Mouse (Mus musculus) ES-CJ7 (cell line): Measurements from ENCODE around the gene Ncoa3.
"Not testable (repeated sequence)": the region's sequence is repeated elsewhere in the genome, so short reads cannot be mapped to it uniquely, and the experiment has no call there.

ENCODE experiments used
- DNase-seq: peaks from one replicate; pipeline ENCODE4 v3.0.0; 2011; ENCODE audit warnings: low read depth, low spot score

Gene Ncoa3

DNA sequence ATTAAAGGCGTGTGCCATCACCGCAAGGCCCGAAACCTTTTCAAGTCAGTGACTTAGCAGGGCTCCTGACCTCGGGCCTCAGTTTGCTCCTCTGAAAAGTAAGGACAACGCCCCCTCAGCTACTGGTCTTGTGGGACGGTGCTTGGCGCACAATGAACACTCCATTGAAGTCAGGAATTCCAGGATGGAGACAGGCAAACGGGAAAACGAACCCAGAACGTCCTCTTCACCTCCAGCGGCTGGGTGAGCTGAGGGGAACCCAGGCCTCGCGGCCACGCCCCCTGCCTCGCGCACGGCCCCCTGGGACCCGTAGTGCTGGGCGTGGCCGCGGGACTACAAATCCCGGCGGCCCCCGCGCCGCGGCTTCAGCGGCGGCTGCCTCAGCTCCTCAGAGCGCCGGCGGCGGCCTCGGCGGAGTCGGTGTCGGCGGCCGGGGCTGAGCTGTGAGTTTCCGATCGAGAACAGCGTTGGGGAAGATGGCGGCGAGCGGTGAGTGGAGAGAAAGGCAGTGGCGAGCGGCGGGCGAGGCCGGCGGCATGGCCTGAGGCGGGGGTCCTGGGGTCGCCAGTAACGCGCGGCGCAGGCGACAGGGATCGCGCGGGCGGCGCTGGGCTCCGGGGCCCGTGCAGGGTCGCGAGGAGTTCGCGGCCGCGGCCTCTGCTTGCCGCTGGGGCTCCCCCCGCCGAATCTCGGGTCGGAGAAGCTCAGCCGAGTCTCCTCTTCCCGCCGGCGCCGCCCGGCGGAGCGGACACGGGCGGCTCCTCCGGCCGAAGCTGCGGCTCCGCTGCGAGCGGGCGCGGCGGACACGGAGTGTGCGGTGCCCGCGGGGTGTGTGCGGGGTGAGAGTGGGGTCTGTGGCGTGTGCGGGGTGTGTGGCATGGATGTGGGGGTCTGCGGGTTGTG, at the start of gene Ncoa3:
Ncoa3 (plus strand) TSS at position 367 of the 903 bp plus-strand sequence.
- DNase-seq: peak; percentile 92

- peak; percentile 74 for DNase-seq
Observed at GRCm38 (mm10) chr2:165943113-165943512, 49.3 kb upstream of the Ncoa3 start.

DNA sequence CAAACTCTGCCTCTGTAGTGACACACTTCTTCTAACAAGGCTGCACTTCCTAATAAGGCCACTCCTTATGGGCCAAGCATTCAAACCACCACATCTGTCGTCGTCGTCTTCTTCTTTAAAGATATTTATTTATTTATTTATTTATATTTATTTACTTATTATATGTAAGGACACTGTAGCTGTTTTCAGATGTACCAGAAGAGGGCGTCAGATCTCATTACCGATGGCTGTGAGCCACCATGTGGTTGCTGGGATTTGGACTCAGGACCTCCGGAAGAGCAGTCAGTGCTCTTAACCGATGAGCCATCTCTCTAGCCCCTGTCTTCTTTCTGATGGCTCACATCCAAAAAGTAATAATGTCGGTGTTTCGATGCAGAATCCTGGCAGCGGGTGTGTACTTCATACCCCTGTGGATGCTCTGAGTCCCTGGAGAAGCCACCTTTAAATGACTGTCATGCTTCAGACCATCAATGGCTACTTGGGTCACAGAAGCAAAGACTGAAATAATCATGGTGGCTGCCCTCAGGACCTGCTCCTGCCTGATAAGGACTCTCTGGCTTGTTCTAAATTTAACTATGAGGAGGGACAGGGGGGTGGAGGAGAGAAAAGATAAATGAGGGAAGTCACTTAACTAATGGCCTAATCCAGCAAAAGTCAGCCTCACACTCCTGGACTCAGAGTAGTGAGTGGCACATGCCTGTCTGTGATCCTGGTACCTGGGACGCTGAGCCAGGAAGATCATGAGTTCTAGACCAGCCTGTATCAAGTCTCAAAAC, 47.7 kb upstream of the Ncoa3 start:
- DNase-seq: peak; percentile 48

GRCm38 (mm10) chr2:165946046-165946564, 46.3 kb upstream of the Ncoa3 start:
- DNase-seq: no peak

DNA sequence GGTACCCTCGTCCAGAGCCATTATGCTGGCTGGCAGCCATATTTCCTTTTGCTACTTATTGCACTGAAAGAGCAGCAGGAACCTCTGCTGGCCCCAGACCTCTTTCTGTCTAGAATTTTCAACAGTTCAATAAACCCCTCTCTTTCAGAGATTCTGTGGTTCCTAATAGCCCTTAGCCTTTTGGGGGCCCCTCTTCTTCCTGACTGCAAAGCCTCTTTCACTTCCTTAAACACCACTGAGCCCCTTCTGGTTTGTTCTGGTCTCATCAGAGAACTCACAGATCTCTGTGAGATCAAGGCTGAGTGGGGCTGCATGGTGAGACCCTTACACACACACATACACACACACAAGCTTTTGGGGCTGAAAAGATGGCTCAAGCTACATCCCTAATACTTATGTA, 44.4 kb upstream of the Ncoa3 start:
- no peak for DNase-seq

- DNase-seq: not testable (repeated sequence)
Observed at GRCm38 (mm10) chr2:165948785-165949184, 43.7 kb upstream of the Ncoa3 start.

DNA sequence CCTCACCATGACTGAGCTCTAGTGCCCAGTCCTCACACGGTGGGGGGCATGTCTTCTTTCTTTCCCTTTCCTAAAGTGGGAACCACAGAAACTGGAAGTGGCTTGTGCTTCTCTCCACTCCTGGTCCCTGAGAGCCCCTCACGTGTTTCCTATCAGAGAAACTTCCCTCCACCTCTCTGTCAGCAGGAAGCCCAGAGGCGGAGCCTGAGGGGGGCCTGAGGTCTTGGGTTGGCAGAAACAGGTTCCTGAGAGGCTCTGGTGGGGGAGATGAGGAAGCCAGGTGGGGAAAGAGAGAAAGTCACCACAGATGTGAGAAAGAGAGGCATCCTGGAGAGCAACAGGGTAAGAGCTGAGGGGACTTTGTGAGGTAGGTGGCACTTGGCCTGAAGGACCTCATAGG, 42.7 kb upstream of the Ncoa3 start:
- no peak for DNase-seq

- no peak for DNase-seq
Observed at GRCm38 (mm10) chr2:165951432-165952068, 40.9 kb upstream of the Ncoa3 start.

DNA sequence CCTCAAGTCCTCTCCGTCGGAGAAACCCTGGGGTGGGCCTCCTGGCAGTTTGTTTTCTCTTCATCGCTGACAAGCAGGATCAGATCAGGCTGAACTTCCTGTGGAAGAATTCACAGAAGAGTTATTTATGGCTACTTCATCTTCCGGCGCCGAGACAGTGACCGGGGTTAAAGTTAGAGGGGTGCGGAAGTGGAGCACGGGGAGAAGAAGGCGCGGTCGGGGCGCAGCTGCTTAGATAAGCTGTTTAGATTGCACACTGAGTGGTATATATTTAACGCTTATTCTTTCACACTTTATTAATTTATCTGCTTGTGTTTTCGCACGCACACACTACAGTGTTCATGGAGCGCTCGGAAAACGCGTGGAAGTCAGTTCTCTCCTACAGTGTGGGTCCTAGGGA, 37.6 kb upstream of the Ncoa3 start:
- no peak for DNase-seq

DNA sequence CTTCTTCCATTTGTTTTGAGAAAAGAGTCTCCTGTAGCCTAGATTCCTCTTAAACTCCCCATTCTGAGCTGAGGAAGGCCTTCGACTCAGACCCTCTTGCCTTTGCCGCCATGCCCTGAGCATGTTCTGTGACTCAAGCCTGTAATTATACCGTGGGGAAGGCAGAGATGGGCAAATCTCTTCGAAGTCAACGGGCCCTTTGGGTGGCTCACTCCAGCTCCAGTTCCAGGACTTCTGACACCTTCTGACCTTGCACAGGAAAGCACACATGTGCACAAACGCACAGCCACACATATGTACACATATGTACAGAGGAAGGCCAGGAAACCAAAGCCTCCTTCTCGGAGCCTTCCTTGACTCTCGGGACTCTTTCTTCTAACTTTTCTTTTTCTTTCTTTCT, 37.0 kb upstream of the Ncoa3 start:
- no peak for DNase-seq

DNA sequence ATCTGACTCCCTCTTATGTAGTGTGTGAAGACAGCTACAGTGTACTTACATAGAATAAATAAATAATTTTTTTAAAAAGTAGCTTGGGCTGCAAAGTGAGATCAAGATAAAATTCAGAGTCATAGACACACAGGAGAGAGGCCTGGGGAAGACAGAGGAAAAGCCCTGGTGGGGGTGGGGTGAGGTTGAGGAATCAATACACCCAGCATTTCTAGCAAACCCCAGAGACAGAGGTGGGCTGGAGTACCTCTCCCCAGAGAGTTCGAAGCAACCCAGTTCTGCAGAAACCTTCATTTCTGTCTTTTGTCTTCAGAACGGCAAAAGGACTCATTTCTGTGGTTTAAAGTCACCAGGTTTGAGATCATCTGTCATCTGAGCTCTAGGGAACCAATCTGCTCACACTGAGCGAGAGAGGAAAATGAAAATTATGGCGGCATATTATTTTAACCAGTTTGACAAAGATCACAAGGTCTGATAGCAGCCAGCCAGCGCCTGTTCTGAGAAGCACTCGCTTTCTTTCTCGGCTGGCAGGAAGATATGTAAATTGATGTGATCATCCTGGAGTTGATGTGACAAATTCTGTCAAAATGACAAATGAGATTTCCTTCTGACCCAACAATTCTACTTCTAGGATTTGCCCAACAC, 36.2 kb upstream of the Ncoa3 start:
- DNase-seq: no peak

- DNase-seq: no peak
Observed at GRCm38 (mm10) chr2:165957257-165957828, 35.1 kb upstream of the Ncoa3 start.

DNA sequence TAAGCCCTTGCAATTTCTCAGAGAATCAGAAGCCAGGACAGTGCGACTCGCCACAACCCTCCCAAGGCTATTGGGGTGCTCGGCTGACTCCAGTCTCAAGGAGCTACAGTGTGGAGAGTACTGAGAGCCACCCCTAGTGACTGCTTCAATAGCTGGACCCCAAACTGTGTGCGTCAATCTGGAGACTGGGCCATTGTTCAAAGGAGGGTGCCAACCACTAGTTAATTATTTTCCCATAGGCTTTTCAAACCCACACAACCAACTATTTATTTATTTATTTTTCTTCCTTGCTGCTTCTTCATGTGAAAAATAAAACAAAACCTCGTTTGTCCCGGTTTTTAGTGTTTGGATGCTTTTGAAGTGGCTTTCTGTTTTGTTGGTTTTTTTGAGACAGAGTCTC, 33.9 kb upstream of the Ncoa3 start:
- no peak for DNase-seq

GRCm38 (mm10) chr2:165960695-165961094, 31.7 kb upstream of the Ncoa3 start:
- no peak for DNase-seq

DNA sequence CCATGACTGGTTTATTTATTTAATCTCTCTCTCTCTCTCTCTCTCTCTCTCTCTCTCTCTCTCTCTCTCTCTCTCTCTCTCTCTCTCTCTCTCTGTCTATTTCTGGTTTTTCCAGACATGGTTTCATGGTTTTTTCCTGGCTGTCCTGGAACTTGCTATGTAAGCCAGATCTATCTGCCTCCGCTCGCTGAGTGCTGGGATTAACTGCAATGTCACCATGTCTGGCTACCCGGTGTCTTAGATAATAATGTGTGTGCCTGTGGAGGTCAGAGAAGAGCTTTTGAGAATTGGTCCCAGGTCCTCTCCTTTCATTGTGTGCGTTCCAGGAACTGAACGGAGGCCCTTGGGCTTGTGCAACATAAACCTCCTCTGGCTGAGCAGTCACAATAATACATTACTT, 29.6 kb upstream of the Ncoa3 start:
- no peak for DNase-seq

GRCm38 (mm10) chr2:165964121-165964520, 28.3 kb upstream of the Ncoa3 start:
- no peak for DNase-seq

DNA sequence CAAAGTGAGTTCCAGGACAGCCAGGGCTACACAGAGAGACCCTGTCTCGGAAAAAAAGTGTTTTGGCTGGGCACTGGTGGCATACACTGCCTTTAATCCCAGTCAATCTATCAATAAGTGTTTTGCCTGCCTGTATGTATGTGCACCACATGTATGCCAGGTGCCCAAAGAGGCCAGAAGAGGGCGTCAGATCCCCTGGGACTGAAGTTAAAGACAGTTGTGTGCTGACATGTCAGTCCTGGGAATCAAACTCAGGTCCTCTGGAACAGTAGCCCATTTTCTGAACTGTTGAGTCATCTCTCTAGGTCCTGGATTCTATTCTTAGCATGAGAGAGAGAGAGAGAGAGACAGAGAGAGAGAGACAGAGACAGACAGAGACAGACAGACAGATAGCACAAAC, 25.4 kb upstream of the Ncoa3 start:
- DNase-seq: peak; percentile 73

DNA sequence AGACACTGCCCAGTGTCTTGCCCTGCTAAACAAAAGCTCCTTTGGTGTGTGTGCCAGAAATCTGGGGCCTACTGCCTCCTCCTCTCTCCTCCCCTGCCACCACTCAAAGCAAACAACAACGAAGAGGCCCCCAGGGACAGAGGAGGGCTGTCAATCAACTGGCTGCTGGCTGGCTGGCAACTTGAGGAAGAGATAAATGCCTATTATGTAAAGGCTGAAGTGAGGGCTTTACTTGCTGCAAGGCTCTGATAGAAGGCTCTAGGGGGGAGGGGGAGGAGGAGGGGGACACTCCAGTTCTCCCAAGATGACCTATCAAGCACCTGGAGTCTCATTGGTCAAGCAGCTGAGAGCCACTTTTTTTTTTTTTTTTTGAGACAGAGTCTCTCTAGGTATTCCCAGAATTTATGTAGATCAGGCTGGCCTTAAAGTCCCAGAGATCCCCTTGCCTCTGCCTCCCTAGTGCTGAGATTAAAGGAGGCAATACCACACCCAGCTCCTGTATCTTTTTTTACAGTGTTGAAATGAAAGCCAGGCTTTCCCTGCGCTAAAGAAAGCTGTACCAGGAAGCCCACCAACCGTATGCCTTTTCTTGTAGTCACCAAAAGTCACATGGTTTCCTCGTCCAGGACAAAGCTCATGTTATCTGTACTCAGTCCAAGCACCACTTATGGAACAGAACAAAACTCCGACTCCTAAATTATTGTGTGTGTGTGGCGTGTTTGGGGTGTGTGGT, 24.4 kb upstream of the Ncoa3 start:
- peak; percentile 95 for DNase-seq

GRCm38 (mm10) chr2:165968876-165969275, 23.6 kb upstream of the Ncoa3 start:
- DNase-seq: peak; percentile 94

DNA sequence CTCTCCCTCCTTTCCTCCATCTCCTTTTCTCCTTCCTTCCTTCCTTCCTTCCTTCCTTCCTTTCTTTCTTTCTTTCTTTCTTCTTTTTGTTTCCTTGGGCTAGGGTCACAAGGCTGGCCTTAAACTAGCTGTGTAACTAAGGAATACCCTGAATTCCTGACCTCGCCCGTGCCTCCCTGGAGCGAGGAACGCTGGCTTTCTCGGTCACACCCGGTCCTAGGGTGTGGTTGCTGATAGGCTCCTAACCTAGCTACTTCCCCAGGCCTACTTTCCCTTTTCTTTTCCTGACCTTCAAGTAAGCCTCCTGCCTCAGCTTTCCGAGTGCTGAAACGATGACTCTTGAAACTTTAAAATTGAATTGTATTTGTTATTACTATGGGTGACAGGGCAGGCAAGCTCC, 23.0 kb upstream of the Ncoa3 start:
- DNase-seq: peak; percentile 98
